In genomic region chr5:8840887-8841286, GRCm38 (mm10) we compare ENCODE assay signal across 8 mouse cellular contexts. TPM values are rescaled to one million over a fixed set of nuclear protein-coding genes. Genes with fewer than 3 reads are reported as not detected.
DNase-seq lines count a peak whose midpoint lies in the region; ATAC-seq lines count a peak whose summit lies in the region.

No protein-coding gene starts in this region.

- H3K4me2 ChIP-seq in forebrain, embryonic 14.5 days (ENCODE audit: low read length), result no peak overlapping the region
- no peak overlapping the region for H3K4me2 ChIP-seq in liver, embryonic 11.5 days
- H3K4me2 ChIP-seq in neural tube, embryonic 12.5 days (replicated peaks), result no peak overlapping the region

- peaks cover 7% of the 10 kb centered on the region for H3K4me1 ChIP-seq in forebrain, embryonic 14.5 days (ENCODE audit: control insufficient read depth, insufficient read depth, low read length)
- H3K4me1 ChIP-seq in liver, embryonic 11.5 days (replicated peaks; ENCODE audit: control insufficient read depth, insufficient read depth, low read length), result no peaks in the 10 kb centered on the region
- H3K4me1 ChIP-seq in neural tube, embryonic 12.5 days, result no peaks in the 10 kb centered on the region

- H3K27ac ChIP-seq in forebrain, embryonic 14.5 days (ENCODE audit: low read depth, low read length), result no peak overlapping the region
- no peak overlapping the region for H3K27ac ChIP-seq in liver, embryonic 11.5 days (ENCODE audit: low read depth, low read length)
- H3K27ac ChIP-seq in neural tube, embryonic 12.5 days, result no peak overlapping the region

- H3K27me3 ChIP-seq in forebrain, embryonic 14.5 days (replicated peaks; ENCODE audit: control insufficient read depth, insufficient read depth, low read length), result no peaks in the 10 kb centered on the region
- no peaks in the 10 kb centered on the region for H3K27me3 ChIP-seq in liver, embryonic 11.5 days (replicated peaks; ENCODE audit: control insufficient read depth, insufficient read depth, low read length)
- no peaks in the 10 kb centered on the region for H3K27me3 ChIP-seq in neural tube, embryonic 12.5 days (replicated peaks)

- H3K9me3 ChIP-seq in forebrain, embryonic 14.5 days (replicated peaks; ENCODE audit: control insufficient read depth, low read length), result no peaks in the 10 kb centered on the region
- no peaks in the 10 kb centered on the region for H3K9me3 ChIP-seq in liver, embryonic 11.5 days (ENCODE audit: control insufficient read depth, low read length)
- H3K9me3 ChIP-seq in neural tube, embryonic 12.5 days, result no peaks in the 10 kb centered on the region

- no peaks in the 10 kb centered on the region for H3K36me3 ChIP-seq in forebrain, embryonic 14.5 days (ENCODE audit: control insufficient read depth, insufficient read depth, low read length)
- no peaks in the 10 kb centered on the region for H3K36me3 ChIP-seq in liver, embryonic 11.5 days (ENCODE audit: control insufficient read depth, insufficient read depth, low read length)
- no peaks in the 10 kb centered on the region for H3K36me3 ChIP-seq in neural tube, embryonic 12.5 days

- DNase-seq in urinary bladder, postnatal 25 days (ENCODE audit: low spot score), result peak; percentile 37
- DNase-seq in urinary bladder, adult 2 months (ENCODE audit: low spot score), result no peak
- peak; percentile 3 for DNase-seq in c-Kit-negative CD71-positive TER-119-positive erythroid progenitor cells, embryonic 14.5 days (ENCODE audit: low read depth, low spot score)
- DNase-seq in forebrain, embryonic 14.5 days (ENCODE audit: low spot score), result peak; percentile 79
- peak; percentile 68 for DNase-seq in kidney, adult 18-20 months
- DNase-seq in liver, embryonic 11.5 days (ENCODE audit: low spot score), result peak; percentile 41
- peak; percentile 79 for DNase-seq in thymus, postnatal 14 days

- H3K4me3 ChIP-seq in forebrain, embryonic 14.5 days (ENCODE audit: low read depth, low read length), result no peak overlapping the region
- no peak overlapping the region for H3K4me3 ChIP-seq in liver, embryonic 11.5 days (ENCODE audit: low read depth, low read length)
- no peak overlapping the region for H3K4me3 ChIP-seq in neural tube, embryonic 12.5 days

- ATAC-seq in forebrain, embryonic 14.5 days, result peak; percentile 75
- ATAC-seq in liver, embryonic 11.5 days (replicated peaks; ENCODE audit: low FRiP score), result peak; percentile 58; the same call in 1 of the 2 replicates
- ATAC-seq in neural tube, embryonic 12.5 days (ENCODE audit: low FRiP score, low read depth), result peak; percentile 85

- H3K9ac ChIP-seq in forebrain, embryonic 14.5 days (ENCODE audit: low read length), result no peak overlapping the region
- no peak overlapping the region for H3K9ac ChIP-seq in liver, embryonic 11.5 days (ENCODE audit: low read depth, low read length)
- H3K9ac ChIP-seq in neural tube, embryonic 12.5 days, result no peak overlapping the region

- 33% methylated on average over 5 of the region's 5 CpGs for WGBS in forebrain, embryonic 14.5 days
- 36% methylated on average over 5 of the region's 5 CpGs for whole genome bisulfite sequencing in liver, embryonic 11.5 days
- WGBS in neural tube, embryonic 12.5 days, result 45% methylated on average over 5 of the region's 5 CpGs

RNA-seq across cellular contexts. Expression of gene Abcb1b, which starts 42.9 kb away (rescaled TPM):
- 3.9 and 4.8 TPM in 2 replicates for polyA plus RNA-seq in urinary bladder, adult 2 months (2012; rRNA removed)
- 0.30 and 0.80 TPM in 2 replicates for polyA plus RNA-seq in forebrain, embryonic 14.5 days (2014; fragmentation: Nextera tagmentation; extraction: Ambion mirVana)
- 0.55 and 1.3 TPM in 2 replicates for polyA plus RNA-seq in liver, embryonic 11.5 days (2014; fragmentation: Nextera tagmentation; extraction: Ambion mirVana)
- polyA plus RNA-seq in neural tube, embryonic 12.5 days (2016; fragmentation: Nextera tagmentation; extraction: Ambion mirVana), result 0.74 and 0.89 TPM in 2 replicates

RNA-seq across cellular contexts. Expression of gene Abcb4, which starts 52.6 kb away (rescaled TPM):
- polyA plus RNA-seq in urinary bladder, adult 2 months (2012; rRNA removed), result 0.18 and 0.31 TPM in 2 replicates
- 0.28 and 0.34 TPM in 2 replicates for polyA plus RNA-seq in forebrain, embryonic 14.5 days (2014; fragmentation: Nextera tagmentation; extraction: Ambion mirVana)
- polyA plus RNA-seq in liver, embryonic 11.5 days (2014; fragmentation: Nextera tagmentation; extraction: Ambion mirVana), result 32.6 and 35.8 TPM in 2 replicates
- polyA plus RNA-seq in neural tube, embryonic 12.5 days (2016; fragmentation: Nextera tagmentation; extraction: Ambion mirVana), result 0.98 and 1.0 TPM in 2 replicates

Comparison
In these comparisons a context has a peak if more than half of its experiments do, and no peak if none do; other contexts are left out.
1. RNA of gene Abcb4, which starts 52.6 kb away (polyA plus RNA-seq): 32.6 to 35.8 TPM in liver, embryonic 11.5 days; 0.98 to 1.0 TPM in neural tube, embryonic 12.5 days, 0.28 to 0.34 TPM in forebrain, embryonic 14.5 days and 0.18 to 0.31 TPM in urinary bladder, adult 2 months; every median in the first group is over 10 times any median in the second.
2. Peak in every context shown above with its lines, with median percentiles within 50 percentile points of each other: ATAC-seq.